Mouse (Mus musculus) stomach, embryonic 14.5 days (tissue): ENCODE measurements at regions not wholly inside any gene's neighbourhood (a gene's known extent, or its start where the extent isn't known, plus 50 kb on each side); places are given as distances from the start of the nearest gene placed in this dataset.
"Not testable (repeated sequence)": the region's sequence is repeated elsewhere in the genome, so short reads cannot be mapped to it uniquely, and the experiment has no call there.

Experiments used
- ATAC-seq: fragments of 200-750 bp; cut with Nextera tagmentation; 2 replicates; pipeline ENCODE4 v1.8.0; 2017; ENCODE audit warnings: low read depth, moderate TSS enrichment; ENCODE audit not compliant: insufficient number of reproducible peaks, insufficient read depth, low FRiP score
- H3K27ac ChIP-seq: fragments of 300-500 bp; sonication (generic); 2 replicates; pipeline ENCODE4 v1.5.1; 2014; ENCODE audit warnings: mild to moderate bottlenecking, low read length, moderate library complexity, mixed read lengths
- H3K27me3 ChIP-seq: fragments of 300-500 bp; sonication (generic); 2 replicates; pipeline ENCODE4 v1.6.1; 2014; ENCODE audit warnings: low read length, control low read depth, mixed read lengths; ENCODE audit not compliant: control insufficient read depth, insufficient read depth
- H3K36me3 ChIP-seq: fragments of 300-500 bp; sonication (generic); 2 replicates; pipeline ENCODE4 v1.6.1; 2014; ENCODE audit warnings: mild to moderate bottlenecking, control low read depth, low read length, moderate library complexity, mixed read lengths; ENCODE audit not compliant: control insufficient read depth, insufficient read depth
- H3K4me1 ChIP-seq: fragments of 300-500 bp; sonication (generic); 2 replicates; pipeline ENCODE4 v1.6.1; 2014; ENCODE audit warnings: low read length, control low read depth, mixed read lengths; ENCODE audit not compliant: control insufficient read depth, insufficient read depth
- H3K4me2 ChIP-seq: fragments of 300-500 bp; sonication (generic); replicated peaks from 2 replicates; pipeline ENCODE4 v1.6.1; 2014; ENCODE audit warnings: low read depth, low read length, control low read depth
- H3K4me3 ChIP-seq: fragments of 300-500 bp; sonication (generic); 2 replicates; pipeline ENCODE4 v1.5.1; 2014; ENCODE audit warnings: low read depth, low read length, control low read depth
- H3K9ac ChIP-seq: fragments of 300-500 bp; sonication (generic); replicated peaks from 2 replicates; pipeline ENCODE4 v1.6.1; 2014; ENCODE audit warnings: low read depth, mild to moderate bottlenecking, control low read depth, low read length, moderate library complexity, mixed read lengths
- H3K9me3 ChIP-seq: fragments of 300-500 bp; sonication (generic); 2 replicates; pipeline ENCODE4 v1.6.1; 2016; ENCODE audit warnings: low read depth, low read length, control low read depth; ENCODE audit not compliant: control insufficient read depth
- WGBS: fragments of 180-500 bp; shearing (Covaris S2); extraction: QIAGEN DNeasy Blood & Tissue Kit; methylation state at CpG from one replicate; pipeline ENCODE4 v1.1.7; 2014; 5-methylcytosine and 5-hydroxymethylcytosine counted together

GRCm38 (mm10) chr1:43299490-43300302, 102.9 kb upstream of the Fhl2 start:
- Histone ChIP-seq H3K27ac (no peak overlapping the region), H3K9ac (no peak overlapping the region), H3K4me3 (no peak overlapping the region), H3K9me3 (no peaks in the 10 kb centered on the region), H3K36me3 (no peaks in the 10 kb centered on the region), H3K4me1 (no peaks in the 10 kb centered on the region), H3K27me3 (no peaks in the 10 kb centered on the region), H3K4me2 (no peak overlapping the region)
- ATAC-seq, result 0 out of 2 replicates have a peak, but pooled peaks have one; percentile 19
- 49% methylated on average over 7 of the region's 7 CpGs for WGBS

- WGBS, result 79% methylated on average over 5 of the region's 5 CpGs
- Histone ChIP-seq H3K36me3 (no peaks in the 10 kb centered on the region), H3K27ac (no peak overlapping the region), H3K4me1 (no peaks in the 10 kb centered on the region), H3K4me3 (no peak overlapping the region), H3K4me2 (no peak overlapping the region), H3K9ac (no peak overlapping the region), H3K27me3 (no peaks in the 10 kb centered on the region), H3K9me3 (no peaks in the 10 kb centered on the region)
- ATAC-seq, result no peak
Observed at GRCm38 (mm10) chr1:43300676-43301075, 103.9 kb upstream of the Fhl2 start.

GRCm38 (mm10) chr1:43301866-43302571, 105.2 kb upstream of the Fhl2 start:
- Histone ChIP-seq H3K4me1 (no peaks in the 10 kb centered on the region), H3K36me3 (no peaks in the 10 kb centered on the region), H3K27ac (no peak overlapping the region), H3K27me3 (no peaks in the 10 kb centered on the region), H3K9me3 (no peaks in the 10 kb centered on the region), H3K4me2 (no peak overlapping the region), H3K9ac (no peak overlapping the region), H3K4me3 (no peak overlapping the region)
- WGBS, result 59% methylated on average over 7 of the region's 7 CpGs
- no peak for ATAC-seq

- H3K4me1 ChIP-seq, result no peaks in the 10 kb centered on the region
- no peak for ATAC-seq
Observed at GRCm38 (mm10) chr1:43302657-43303056, 105.9 kb upstream of the Fhl2 start.

GRCm38 (mm10) chr1:43305349-43306278, 108.8 kb upstream of the Fhl2 start:
- 0 out of 2 replicates have a peak, but pooled peaks have one; percentile 42 for ATAC-seq
- no peaks in the 10 kb centered on the region for H3K36me3 ChIP-seq
- WGBS, result 50% methylated on average over 9 of the region's 9 CpGs

More at GRCm38 (mm10) chr1:43302657-43303056, 105.9 kb upstream of the Fhl2 start:
- WGBS, result 70% methylated on average over 7 of the region's 7 CpGs
- Histone ChIP-seq H3K27me3 (no peaks in the 10 kb centered on the region), H3K36me3 (no peaks in the 10 kb centered on the region), H3K4me2 (no peak overlapping the region), H3K9ac (no peak overlapping the region), H3K27ac (no peak overlapping the region), H3K4me3 (no peak overlapping the region), H3K9me3 (no peaks in the 10 kb centered on the region)

GRCm38 (mm10) chr1:43310711-43311695, 114.2 kb upstream of the Fhl2 start:
- no peak for ATAC-seq
- no peak overlapping the region for H3K4me2 ChIP-seq
- H3K9me3 ChIP-seq, result no peaks in the 10 kb centered on the region
- no peak overlapping the region for H3K9ac ChIP-seq
- no peaks in the 10 kb centered on the region for H3K4me1 ChIP-seq
- H3K36me3 ChIP-seq, result no peaks in the 10 kb centered on the region
- H3K27me3 ChIP-seq, result no peaks in the 10 kb centered on the region
- 74% methylated on average over 16 of the region's 16 CpGs for WGBS
- no peak overlapping the region for H3K4me3 ChIP-seq
- peak overlapping the region; percentile 15; the same call in 1 of the 2 replicates for H3K27ac ChIP-seq

More at GRCm38 (mm10) chr1:43305349-43306278, 108.8 kb upstream of the Fhl2 start:
- no peaks in the 10 kb centered on the region for H3K27me3 ChIP-seq
- no peak overlapping the region for H3K4me3 ChIP-seq
- 0 out of 2 replicates have a peak overlapping the region, but pooled peaks have one; percentile 7 for H3K27ac ChIP-seq
- H3K9me3 ChIP-seq, result no peaks in the 10 kb centered on the region
- no peaks in the 10 kb centered on the region for H3K4me1 ChIP-seq
- H3K4me2 ChIP-seq, result no peak overlapping the region
- H3K9ac ChIP-seq, result no peak overlapping the region

- H3K4me1 ChIP-seq, H3K27ac ChIP-seq, ATAC-seq, H3K4me3 ChIP-seq, H3K9ac ChIP-seq, H3K27me3 ChIP-seq, H3K4me2 ChIP-seq, H3K9me3 ChIP-seq, H3K36me3 ChIP-seq: not testable (repeated sequence)
- 77% methylated on average over 12 of the region's 12 CpGs for whole genome bisulfite sequencing
Observed at GRCm38 (mm10) chr1:43316331-43316730, 119.5 kb upstream of the Fhl2 start.
